Mouse (Mus musculus) CD4-positive, CD25-positive, alpha-beta regulatory T cell, adult 9 weeks (primary cell): ENCODE measurements around the gene Ccnd3. TPM values are rescaled to one million over a fixed set of nuclear protein-coding genes. Genes with fewer than 3 reads are reported as not detected.

Experiments
- polyA plus RNA-seq: library from polyadenylated mRNA; unstranded; fragments of 100-300 nt; shearing (Covaris generic); gene quantifications from one replicate; pipeline ENCODE4 v1.2.1, GENCODE M21; 2017

Gene Ccnd3
- polyA plus RNA-seq, result 261 TPM

DNA sequence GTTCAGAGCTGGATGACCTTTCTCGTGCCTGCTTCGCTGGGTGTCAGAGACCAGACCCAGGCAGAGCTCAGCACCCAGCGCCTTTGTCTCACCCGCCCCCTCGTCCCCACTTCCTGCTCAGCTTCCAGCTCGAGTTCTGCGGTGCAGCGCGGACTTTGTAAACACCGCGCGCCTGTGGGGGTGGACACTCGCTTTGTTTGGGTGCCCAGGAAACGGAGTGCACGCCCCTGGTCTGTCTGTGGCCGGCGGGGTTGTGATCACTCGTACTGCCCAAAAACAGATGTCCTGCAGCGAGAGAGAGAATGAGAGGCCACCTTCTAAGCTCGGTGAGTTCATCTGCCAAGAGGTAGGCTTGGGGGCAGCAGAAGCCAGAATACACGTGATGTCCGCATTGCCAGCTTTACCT is at the start of gene Ccnd3:
Ccnd3 (plus strand) TSS at position 111 of the 406 bp plus-strand sequence.

DNA sequence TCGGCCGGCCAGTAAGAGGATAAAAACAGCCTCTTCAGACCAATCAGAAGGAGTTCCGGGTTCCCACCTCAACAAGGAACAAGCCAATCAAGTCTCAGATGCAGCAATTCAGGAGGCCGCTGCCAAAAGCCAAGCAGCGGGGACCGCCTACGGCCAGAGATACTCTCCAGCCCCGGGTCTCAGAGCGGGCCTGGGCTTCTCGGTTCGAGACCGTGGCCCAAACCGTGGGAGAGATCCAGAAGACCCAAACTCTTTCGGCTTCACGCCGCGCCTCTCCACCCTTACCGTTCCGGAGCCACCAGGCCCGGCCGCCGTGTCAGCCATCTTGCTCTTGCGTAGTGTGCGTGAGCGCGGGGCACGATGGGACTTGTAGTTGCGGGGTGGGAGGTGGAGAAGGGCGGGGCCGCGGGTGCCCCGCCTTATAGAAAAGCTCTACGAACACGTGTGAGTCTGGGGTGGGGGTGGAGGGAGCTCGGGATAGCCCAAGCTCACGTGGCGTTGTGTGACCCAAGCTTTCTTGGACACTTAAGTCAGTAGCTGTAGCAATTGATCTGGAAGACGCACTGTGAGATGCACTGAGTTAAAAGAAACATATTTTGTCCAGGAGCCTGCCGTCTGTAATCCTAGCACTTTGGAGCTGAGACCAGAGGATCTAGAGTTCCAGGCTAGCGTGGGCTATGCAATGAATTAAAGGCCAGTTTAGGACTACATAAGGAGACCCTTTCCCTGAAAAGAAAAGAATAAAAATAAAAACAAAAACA is 2.7 kb upstream of the Ccnd3 start, which contains the start of gene Taf8:
Taf8 (minus strand) TSS at position 347 of the 761 bp plus-strand sequence.

GRCm38 (mm10) chr17:47610849-47611660 is 106.2 kb downstream of the Ccnd3 start, which contains the start of the genes Bysl, Med20 and Gm20517:
Gene Bysl (minus strand): TSS chr17:47611492.
Gene Med20 (plus strand): TSS chr17:47611582.
Gene Gm20517 (plus strand): TSS chr17:47611589.

GRCm38 (mm10) chr17:47630678-47631065 is 125.8 kb downstream of the Ccnd3 start, which contains the start of gene Usp49:
Gene Usp49 (plus strand): TSS chr17:47630690.

Other genes starting within 250 kb of the Ccnd3 start
- 51.5 TPM for gene Mrps10, start 136.2 kb upstream of the Ccnd3 start, polyA plus RNA-seq
- 2.2 TPM for gene Guca1b, start 119.7 kb upstream of the Ccnd3 start, polyA plus RNA-seq
- gene Guca1a, start 104.5 kb upstream of the Ccnd3 start, polyA plus RNA-seq, result not detected
- not detected for gene AI661453, start 68.4 kb upstream of the Ccnd3 start, polyA plus RNA-seq
- not detected for gene 1700001C19Rik, start 67.7 kb upstream of the Ccnd3 start, polyA plus RNA-seq
- gene Taf8, start 2.8 kb upstream of the Ccnd3 start, polyA plus RNA-seq, result 60.2 TPM
- 19.5 TPM for gene Bysl, start 106.4 kb downstream of the Ccnd3 start, polyA plus RNA-seq
- gene Med20, start 106.5 kb downstream of the Ccnd3 start, polyA plus RNA-seq, result 45.5 TPM
- 0.29 TPM for gene Gm20517, start 106.5 kb downstream of the Ccnd3 start, polyA plus RNA-seq
- 0.61 TPM for gene Usp49, start 125.6 kb downstream of the Ccnd3 start, polyA plus RNA-seq
- 288 TPM for gene Tomm6, start 183.3 kb downstream of the Ccnd3 start, polyA plus RNA-seq
- gene Frs3, start 184.0 kb downstream of the Ccnd3 start, polyA plus RNA-seq, result 0.62 TPM
- gene Gm21981, start 189.4 kb downstream of the Ccnd3 start, polyA plus RNA-seq, result not detected
- gene Prickle4, start 189.7 kb downstream of the Ccnd3 start, polyA plus RNA-seq, result not detected
- gene Pgc, start 221.8 kb downstream of the Ccnd3 start, polyA plus RNA-seq, result not detected
- gene Tfeb, start 232.0 kb downstream of the Ccnd3 start, polyA plus RNA-seq, result 11.1 TPM